Mouse (Mus musculus): ENCODE measurements around the gene Cavin1.

- TF ChIP-seq POLR2A (IDR thresholded peaks at IDR 0.05; ENCODE audit: control insufficient read depth in 1 of 2, insufficient read depth in 1 of 2, low read depth in 1 of 2, low read length in 2 of 2, poor library complexity in 1 of 2) (no peak), TBP (IDR thresholded peaks at IDR 0.05; ENCODE audit: low read depth, low read length) (no peak), CTCF (IDR thresholded peaks at IDR 0.05 in 2 of 3, conservative IDR thresholded peaks at IDR 0.05 in 1 of 3; ENCODE audit: control insufficient read depth in 1 of 3, insufficient read depth in 1 of 3, low read depth in 2 of 3, low read length in 3 of 3, poor library complexity in 1 of 3, severe bottlenecking in 1 of 3) (no peak), NELFE (IDR thresholded peaks at IDR 0.05; ENCODE audit: low read depth, low read length) (no peak), USF2 (IDR thresholded peaks at IDR 0.05; ENCODE audit: borderline replicate concordance in 1 of 2, insufficient read depth in 1 of 2, low read depth in 1 of 2, low read length in 2 of 2) (no peak), MAZ (IDR thresholded peaks at IDR 0.05; ENCODE audit: low read depth, low read length) (no peak), USF1 (IDR thresholded peaks at IDR 0.05; ENCODE audit: low read depth, low read length) (no peak), RCOR1 (IDR thresholded peaks at IDR 0.05; ENCODE audit: low read depth, low read length) (no peak), SMC3 (IDR thresholded peaks at IDR 0.05; ENCODE audit: low read depth, low read length) (no peak), ZC3H11A (IDR thresholded peaks at IDR 0.05; ENCODE audit: low read depth, low read length) (no peak)
Observed at GRCm38 (mm10) chr11:100998836-100999235, 28.1 kb upstream of the Cavin1 start.
